In the genomic region with DNA sequence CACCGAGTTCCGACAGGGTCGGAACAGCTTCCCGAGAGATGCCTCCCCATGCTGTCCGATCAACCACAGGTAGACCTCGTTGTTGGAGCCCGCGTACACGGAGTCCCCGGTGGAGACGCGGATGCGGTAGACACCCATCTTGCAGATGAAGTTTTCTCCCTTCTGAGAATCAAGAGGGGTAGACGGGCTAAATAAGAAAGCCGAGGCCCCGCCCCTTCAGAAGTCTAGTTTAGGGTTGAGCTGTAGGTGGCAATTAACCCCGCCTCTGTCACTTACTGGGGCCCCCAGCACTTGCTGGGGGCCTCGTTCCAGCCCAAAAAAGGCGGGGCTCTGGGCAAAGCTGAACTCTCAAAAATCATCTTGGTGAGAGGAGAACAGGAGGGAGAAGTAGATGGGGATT, we compare ENCODE assay signal across 9 mouse cellular contexts. TPM values are rescaled to one million over a fixed set of nuclear protein-coding genes. Genes with fewer than 3 reads are reported as not detected.
A peak's percentile ranks its signal among the peaks of the same experiment; 100 is the strongest.
DNase-seq lines count a peak whose midpoint lies in the region; ATAC-seq and TF ChIP-seq lines count a peak whose summit lies in the region.
"Had no signal": no experiment of that assay in that cellular context is flagged by ENCODE, and none has a peak within 500 bp of the region (broad histone marks: within the 10 kb centered on the region; RNA-seq: fewer than 3 reads in every experiment).

Alox15 (minus strand) TSS at position 164 of the 400 bp plus-strand sequence.

- peak within 1 kb of the TSS; percentile 63 for H3K4me2 ChIP-seq in intestine, postnatal 0 days (replicated peaks; ENCODE audit: low read depth)
- H3K4me2 ChIP-seq in midbrain, embryonic 14.5 days (ENCODE audit: low read length), result peak within 1 kb of the TSS; percentile 53

- under 1% methylated on average over 19 of the region's 19 CpGs for WGBS in intestine, postnatal 0 days
- under 1% methylated on average over 19 of the region's 19 CpGs for WGBS in midbrain, embryonic 14.5 days

- H3K9me3 ChIP-seq in intestine, postnatal 0 days (ENCODE audit: control insufficient read depth), result no peaks in the 10 kb centered on the region
- H3K9me3 ChIP-seq in midbrain, embryonic 14.5 days (ENCODE audit: control insufficient read depth, low read length), result no peaks in the 10 kb centered on the region

- no peak within 1 kb of the TSS for H3K9ac ChIP-seq in intestine, postnatal 0 days (ENCODE audit: low read depth, low read length)
- H3K9ac ChIP-seq in midbrain, embryonic 14.5 days (replicated peaks; ENCODE audit: low read length), result no peak within 1 kb of the TSS

- H3K4me1 ChIP-seq in intestine, postnatal 0 days (replicated peaks; ENCODE audit: control insufficient read depth, insufficient read depth, low read length), result no peaks in the 10 kb centered on the region
- peaks cover 7% of the 10 kb centered on the region; the same call in 1 of the 2 replicates for H3K4me1 ChIP-seq in midbrain, embryonic 14.5 days (ENCODE audit: control insufficient read depth, insufficient read depth, low read length)

- no peak for ATAC-seq in erythroblast, adult 5-6 weeks (replicated peaks; ENCODE audit: low FRiP score, poor library complexity, severe bottlenecking)
- ATAC-seq in intestine, postnatal 0 days, result no peak
- ATAC-seq in midbrain, embryonic 14.5 days (ENCODE audit: low FRiP score, low TSS enrichment), result no peak

- TF ChIP-seq CTCF in intestine, postnatal 0 days (IDR thresholded peaks at IDR 0.05; ENCODE audit: low read depth), result no peak

- peaks cover 32% of the 10 kb centered on the region for H3K27me3 ChIP-seq in intestine, postnatal 0 days (replicated peaks; ENCODE audit: control insufficient read depth, insufficient read depth, low read length)
- peaks cover 31% of the 10 kb centered on the region for H3K27me3 ChIP-seq in midbrain, embryonic 14.5 days (ENCODE audit: control insufficient read depth, insufficient read depth, low read length)

- peak; percentile 86 for DNase-seq in heart, adult 11 months
- no peak for DNase-seq in heart, adult 9 months (ENCODE audit: low spot score in 2 of 2)
- DNase-seq in midbrain, embryonic 14.5 days, result peak; percentile 11
- DNase-seq in cerebellum, adult 9-10 months, result no peak
- no peak for DNase-seq in adipocyte (ENCODE audit: low spot score)
- no peak for DNase-seq in frontal cortex, adult 2 months (ENCODE audit: extremely low spot score in 1 of 2, low spot score in 1 of 2)

- H3K27ac ChIP-seq in intestine, postnatal 0 days (ENCODE audit: low read depth, low read length), result no peak within 1 kb of the TSS
- no peak within 1 kb of the TSS for H3K27ac ChIP-seq in midbrain, embryonic 14.5 days (replicated peaks; ENCODE audit: low read depth, low read length)

- no peaks in the 10 kb centered on the region for H3K36me3 ChIP-seq in intestine, postnatal 0 days (ENCODE audit: control insufficient read depth, insufficient read depth)
- H3K36me3 ChIP-seq in midbrain, embryonic 14.5 days (ENCODE audit: control insufficient read depth, insufficient read depth, low read length), result no peaks in the 10 kb centered on the region

- H3K4me3 ChIP-seq in intestine, postnatal 0 days (ENCODE audit: low read depth, low read length), result peak within 1 kb of the TSS; percentile 37
- H3K4me3 ChIP-seq in midbrain, embryonic 14.5 days (replicated peaks; ENCODE audit: low read depth, low read length), result peak within 1 kb of the TSS; percentile 22

RNA-seq across cellular contexts. Expression of gene Alox15, which starts in this region (rescaled TPM):
- total RNA-seq in erythroblast, adult 5-6 weeks (2015; ENCODE audit: low replicate concordance), result 14.4 and 37.1 TPM in 2 replicates
- total RNA-seq in erythroblast, adult 5-6 weeks (2017; ENCODE audit: low replicate concordance), result 5.7 and 26.6 TPM in 2 replicates
- polyA plus RNA-seq in intestine, postnatal 0 days (2015; fragmentation: Nextera tagmentation; extraction: Ambion mirVana), result 0.12 and 0.33 TPM in 2 replicates
- polyA plus RNA-seq in midbrain, embryonic 14.5 days (2014; fragmentation: Nextera tagmentation; extraction: Ambion mirVana), result not detected in 2 replicates
- polyA plus RNA-seq in frontal cortex, adult 2 months (2012; rRNA removed), result 0.26 and 0.84 TPM in 2 replicates
- polyA plus RNA-seq: C2C12 had no signal

Comparison
In these comparisons a context has a peak if more than half of its experiments do, and no peak if none do; other contexts are left out.
1. Peak in DNase-seq, H3K4me3 ChIP-seq and H3K4me2 ChIP-seq in midbrain, embryonic 14.5 days; RNA of the gene not detected or under 1 TPM.